ENCODE assay signal across 21 mouse cellular contexts in the genomic region with DNA sequence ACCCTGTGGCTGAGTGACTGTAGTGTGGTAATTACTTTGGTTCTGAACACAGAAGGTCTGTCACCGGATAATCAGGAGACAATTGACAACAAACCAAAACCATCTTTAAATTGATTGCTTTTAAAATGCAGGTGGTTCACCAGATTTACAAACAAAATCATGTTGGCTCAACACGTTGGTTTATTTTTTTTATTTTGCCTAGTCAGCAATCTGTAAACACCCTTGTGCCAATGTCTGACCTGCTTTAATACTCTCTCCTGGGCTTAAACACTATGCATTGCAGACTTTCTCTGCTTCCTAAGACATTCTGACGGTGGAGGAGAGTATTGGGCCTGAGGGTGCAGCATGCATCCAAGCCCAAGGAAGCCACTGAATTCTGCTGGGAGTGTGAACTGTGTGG. TPM values are rescaled to one million over a fixed set of nuclear protein-coding genes. Genes with fewer than 3 reads are reported as not detected.
A peak's percentile ranks its signal among the peaks of the same experiment; 100 is the strongest.
DNase-seq lines count a peak whose midpoint lies in the region; ATAC-seq and TF ChIP-seq lines count a peak whose summit lies in the region.
"Had no signal": no experiment of that assay in that cellular context is flagged by ENCODE, and none has a peak within 500 bp of the region (broad histone marks: within the 10 kb centered on the region; RNA-seq: fewer than 3 reads in every experiment).

No protein-coding gene starts in this region.

- TF ChIP-seq EP300 in ES-Bruce4 (IDR thresholded peaks at IDR 0.05; ENCODE audit: insufficient read depth, low read depth, low read length) = 0 out of 2 replicates have a peak, but pooled peaks have one; percentile 6

- ATAC-seq in hindbrain, postnatal 0 days = no peak
- ATAC-seq: activated CD4-positive, CD25-positive, alpha-beta regulatory T cell, adult 4 months; forebrain, embryonic 13.5 days; forebrain, embryonic 15.5 days; forebrain, postnatal 0 days; Patski had no signal

- peaks cover 8% of the 10 kb centered on the region for H3K4me1 ChIP-seq in liver, adult 2 months (ENCODE audit: control insufficient read depth, insufficient read depth, low read length)
- peaks cover 2% of the 10 kb centered on the region for H3K4me1 ChIP-seq in ES-Bruce4 (ENCODE audit: control insufficient read depth, insufficient read depth, low read length)
- no peaks in the 10 kb centered on the region for H3K4me1 ChIP-seq in hindbrain, postnatal 0 days (ENCODE audit: insufficient read depth, low read length)
- H3K4me1 ChIP-seq: forebrain, embryonic 13.5 days; forebrain, embryonic 15.5 days had no signal

- no peak overlapping the region for H3K27ac ChIP-seq in liver, adult 2 months (replicated peaks; ENCODE audit: insufficient read depth, low read depth, low read length)
- H3K27ac ChIP-seq in ES-Bruce4 (ENCODE audit: insufficient read depth, low read length) = no peak overlapping the region
- no peak overlapping the region for H3K27ac ChIP-seq in hindbrain, postnatal 0 days
- H3K27ac ChIP-seq: embryonic facial prominence, embryonic 10.5 days; embryonic facial prominence, embryonic 12.5 days; forebrain, embryonic 13.5 days; forebrain, embryonic 15.5 days had no signal

- H3K9me3 ChIP-seq in ES-Bruce4 (replicated peaks; ENCODE audit: control insufficient read depth, insufficient read depth, low read length, poor library complexity, severe bottlenecking) = no peaks in the 10 kb centered on the region
- H3K9me3 ChIP-seq in hindbrain, postnatal 0 days (ENCODE audit: low read length) = no peaks in the 10 kb centered on the region
- H3K9me3 ChIP-seq: embryonic facial prominence, embryonic 10.5 days; embryonic facial prominence, embryonic 12.5 days; forebrain, embryonic 13.5 days; forebrain, embryonic 15.5 days had no signal

- no peaks in the 10 kb centered on the region for H3K27me3 ChIP-seq in liver, adult 2 months (ENCODE audit: control insufficient read depth, insufficient read depth, low read length)
- no peaks in the 10 kb centered on the region for H3K27me3 ChIP-seq in ES-Bruce4 (ENCODE audit: control insufficient read depth, insufficient read depth, low read length, poor library complexity, severe bottlenecking)
- no peaks in the 10 kb centered on the region for H3K27me3 ChIP-seq in hindbrain, postnatal 0 days (ENCODE audit: insufficient read depth, low read length)
- H3K27me3 ChIP-seq: embryonic facial prominence, embryonic 12.5 days; forebrain, embryonic 13.5 days; forebrain, embryonic 15.5 days; Patski had no signal

- DNase-seq in liver, adult 2 months (ENCODE audit: extremely low read depth, low read depth, low spot score) = peak; percentile 41
- DNase-seq in liver = no peak
- DNase-seq in yolk sac, embryonic 10.5 days (ENCODE audit: low spot score) = no peak
- no peak for DNase-seq in hindbrain, postnatal 0 days (ENCODE audit: low spot score)
- DNase-seq: adrenal gland, adult 8-10 months; adrenal gland, postnatal 14 days; adrenal gland, postnatal 36 days; cerebellum, adult 11-12 months; cerebellum, adult 2 months; cerebellum, adult 9-10 months; cerebellum, postnatal 10 days; cerebellum, postnatal 25 days; forebrain, postnatal 0 days had no signal

- TF ChIP-seq POLR2A in liver, adult 2 months (IDR thresholded peaks at IDR 0.05; ENCODE audit: extremely low read depth, insufficient read depth, low read length) = no peak
- TF ChIP-seq POLR2A in ES-Bruce4 (IDR thresholded peaks at IDR 0.05; ENCODE audit: insufficient read depth, low read length) = no peak

- H3K36me3 ChIP-seq in liver, adult 2 months (ENCODE audit: control insufficient read depth, insufficient read depth, low read length) = no peaks in the 10 kb centered on the region
- H3K36me3 ChIP-seq in ES-Bruce4 (ENCODE audit: control insufficient read depth, insufficient read depth, low read length, poor library complexity, severe bottlenecking) = no peaks in the 10 kb centered on the region
- no peaks in the 10 kb centered on the region for H3K36me3 ChIP-seq in hindbrain, postnatal 0 days (ENCODE audit: insufficient read depth, low read length)
- H3K36me3 ChIP-seq: embryonic facial prominence, embryonic 10.5 days; embryonic facial prominence, embryonic 12.5 days; forebrain, embryonic 15.5 days; G1E had no signal

- no peak for TF ChIP-seq CTCF in liver, adult 2 months (IDR thresholded peaks at IDR 0.05; ENCODE audit: low read depth, low read length)
- TF ChIP-seq CTCF in ES-Bruce4 (IDR thresholded peaks at IDR 0.05; ENCODE audit: low read depth, low read length) = no peak
- TF ChIP-seq CTCF in hindbrain, postnatal 0 days (IDR thresholded peaks at IDR 0.05; ENCODE audit: low read depth) = no peak

- no peak overlapping the region for H3K9ac ChIP-seq in liver, adult 2 months (ENCODE audit: low read depth, low read length)
- H3K9ac ChIP-seq in ES-Bruce4 (ENCODE audit: low read depth, poor library complexity, severe bottlenecking) = no peak overlapping the region
- no peak overlapping the region for H3K9ac ChIP-seq in hindbrain, postnatal 0 days (replicated peaks; ENCODE audit: low read length)
- H3K9ac ChIP-seq: embryonic facial prominence, embryonic 12.5 days; forebrain, embryonic 13.5 days; forebrain, embryonic 15.5 days; forebrain, postnatal 0 days had no signal

- H3K4me2 ChIP-seq in hindbrain, postnatal 0 days (ENCODE audit: low read depth, low read length) = no peak overlapping the region
- H3K4me2 ChIP-seq: embryonic facial prominence, embryonic 12.5 days; forebrain, embryonic 13.5 days; forebrain, embryonic 15.5 days had no signal

- no peak overlapping the region for H3K4me3 ChIP-seq in liver, adult 2 months (ENCODE audit: insufficient read depth, low read depth, low read length)
- H3K4me3 ChIP-seq in ES-Bruce4 (ENCODE audit: low read depth, low read length) = no peak overlapping the region
- no peak overlapping the region for H3K4me3 ChIP-seq in hindbrain, postnatal 0 days (ENCODE audit: low read length)
- H3K4me3 ChIP-seq: embryonic facial prominence, embryonic 10.5 days; embryonic facial prominence, embryonic 12.5 days; forebrain, embryonic 13.5 days; forebrain, embryonic 15.5 days had no signal

- H3K79me2 ChIP-seq in liver, adult 2 months (ENCODE audit: control insufficient read depth, insufficient read depth, low read length) = peaks cover 45% of the 10 kb centered on the region; the same call in 1 of the 2 replicates

- 46% methylated on average over 3 of the region's 3 CpGs for WGBS in liver, adult 2 months
- 69% methylated on average over 3 of the region's 3 CpGs for WGBS in hindbrain, postnatal 0 days

RNA-seq across cellular contexts. Expression of gene Apbb2, which starts 22.3 kb away (rescaled TPM):
- total RNA-seq in liver, adult 2 months (2014; rRNA removed) = 5.3 and 7.0 TPM in 2 replicates
- 1.4 and 3.2 TPM in 2 replicates for polyA plus RNA-seq in liver, adult 2 months (2012; rRNA removed)
- 37.8 and 39.0 TPM in 2 replicates for polyA plus RNA-seq in ES-Bruce4 (2011; ENCODE audit: insufficient read depth, insufficient read length, low read depth, missing spikeins)
- total RNA-seq in hindbrain, postnatal 0 days (2014; rRNA removed) = 66.0 and 76.9 TPM in 2 replicates
- 67.9 and 72.1 TPM in 2 replicates for polyA plus RNA-seq in hindbrain, postnatal 0 days (2015; fragmentation: Nextera tagmentation; extraction: Ambion mirVana)
- polyA plus RNA-seq: G1E had no signal
